Mouse (Mus musculus): ENCODE data around the gene Coro1c.

- TF ChIP-seq CTCF (conservative IDR thresholded peaks at IDR 0.05 in 1 of 2, IDR thresholded peaks at IDR 0.05 in 1 of 2; ENCODE audit: low read depth in 2 of 2, low read length in 2 of 2), result no peak
- no peak for TF ChIP-seq CHD2 (IDR thresholded peaks at IDR 0.05; ENCODE audit: low read length)
- no peak for TF ChIP-seq MAFK (IDR thresholded peaks at IDR 0.05; ENCODE audit: insufficient replicate concordance, low read length)
- TF ChIP-seq MAZ (IDR thresholded peaks at IDR 0.05; ENCODE audit: low read depth, low read length), result no peak
These were observed 57.8 kb downstream of the Coro1c start for GRCm38 (mm10) chr5:113850680-113851230.

Data from CH12.LX (cell line).